Mouse (Mus musculus): Measurements from ENCODE around the gene Slu7. TPM values are rescaled to one million over a fixed set of nuclear protein-coding genes. Genes with fewer than 3 reads are reported as not detected.

Gene Slu7
- polyA plus RNA-seq, 1 experiment from 2014 or later: 59.2 TPM

- WGBS: 66% methylated on average over 5 of the region's 5 CpGs
- H3K36me3 ChIP-seq: no peaks in the 10 kb centered on the region
- DNase-seq (ENCODE audit: low spot score): no peak
- no peak overlapping the region for H3K27ac ChIP-seq (replicated peaks)
- H3K27me3 ChIP-seq (ENCODE audit: low read depth, poor library complexity, severe bottlenecking): no peaks in the 10 kb centered on the region
- H3K4me3 ChIP-seq: no peak overlapping the region
- H3K4me1 ChIP-seq: peaks cover 10% of the 10 kb centered on the region
- H3K9me3 ChIP-seq (replicated peaks): no peaks in the 10 kb centered on the region
Measured at GRCm38 (mm10) chr11:43480561-43480960, 47.0 kb downstream of the Slu7 start.

GRCm38 (mm10) chr11:43481672-43482522, 48.4 kb downstream of the Slu7 start:
- 72% methylated on average over 3 of the region's 3 CpGs for WGBS
- no peak for DNase-seq (ENCODE audit: low spot score)

GRCm38 (mm10) chr11:43483122-43483792, 49.7 kb downstream of the Slu7 start:
- Histone ChIP-seq H3K27ac (replicated peaks) (no peak overlapping the region), H3K36me3 (no peaks in the 10 kb centered on the region), H3K4me3 (no peak overlapping the region), H3K9me3 (replicated peaks) (no peaks in the 10 kb centered on the region), H3K27me3 (ENCODE audit: low read depth, poor library complexity, severe bottlenecking) (no peaks in the 10 kb centered on the region), H3K4me1 (peaks cover 10% of the 10 kb centered on the region)
- WGBS: 57% methylated on average over 6 of the region's 6 CpGs
- DNase-seq (ENCODE audit: low spot score): no peak

More at GRCm38 (mm10) chr11:43481672-43482522, 48.4 kb downstream of the Slu7 start:
- Histone ChIP-seq H3K4me1 (peaks cover 10% of the 10 kb centered on the region), H3K27me3 (ENCODE audit: low read depth, poor library complexity, severe bottlenecking) (no peaks in the 10 kb centered on the region), H3K9me3 (replicated peaks) (no peaks in the 10 kb centered on the region), H3K4me3 (no peak overlapping the region), H3K36me3 (no peaks in the 10 kb centered on the region), H3K27ac (replicated peaks) (no peak overlapping the region)

- WGBS: 83% methylated on average over 4 of the region's 4 CpGs
- H3K4me3 ChIP-seq: no peak overlapping the region
- no peak for DNase-seq (ENCODE audit: low spot score)
Measured at GRCm38 (mm10) chr11:43484057-43484456, 50.5 kb downstream of the Slu7 start.

GRCm38 (mm10) chr11:43484652-43485051, 51.1 kb downstream of the Slu7 start:
- Histone ChIP-seq H3K4me1 (peaks cover 10% of the 10 kb centered on the region), H3K27me3 (ENCODE audit: low read depth, poor library complexity, severe bottlenecking) (no peaks in the 10 kb centered on the region), H3K4me3 (no peak overlapping the region), H3K27ac (replicated peaks) (no peak overlapping the region), H3K9me3 (replicated peaks) (no peaks in the 10 kb centered on the region), H3K36me3 (no peaks in the 10 kb centered on the region)
- no peak for DNase-seq (ENCODE audit: low spot score)
- 47% methylated on average over 11 of the region's 11 CpGs for WGBS

More at GRCm38 (mm10) chr11:43484057-43484456, 50.5 kb downstream of the Slu7 start:
- H3K27ac ChIP-seq (replicated peaks): no peak overlapping the region
- H3K27me3 ChIP-seq (ENCODE audit: low read depth, poor library complexity, severe bottlenecking): no peaks in the 10 kb centered on the region
- peaks cover 10% of the 10 kb centered on the region for H3K4me1 ChIP-seq
- no peaks in the 10 kb centered on the region for H3K36me3 ChIP-seq
- H3K9me3 ChIP-seq (replicated peaks): no peaks in the 10 kb centered on the region

- H3K27ac ChIP-seq (replicated peaks): no peak overlapping the region
- H3K27me3 ChIP-seq (ENCODE audit: low read depth, poor library complexity, severe bottlenecking): no peaks in the 10 kb centered on the region
- H3K4me1 ChIP-seq: peaks cover 10% of the 10 kb centered on the region
- no peak overlapping the region for H3K4me3 ChIP-seq
- DNase-seq (ENCODE audit: low spot score): no peak
- no peaks in the 10 kb centered on the region for H3K36me3 ChIP-seq
- no peaks in the 10 kb centered on the region for H3K9me3 ChIP-seq (replicated peaks)
- WGBS: 91% methylated on average over 9 of the region's 9 CpGs
Measured at GRCm38 (mm10) chr11:43485855-43486254, 52.3 kb downstream of the Slu7 start.

GRCm38 (mm10) chr11:43492663-43493062, 59.1 kb downstream of the Slu7 start:
- Histone ChIP-seq H3K4me3 (no peak overlapping the region), H3K27ac (replicated peaks) (no peak overlapping the region), H3K36me3 (no peaks in the 10 kb centered on the region), H3K9me3 (replicated peaks) (no peaks in the 10 kb centered on the region), H3K27me3 (ENCODE audit: low read depth, poor library complexity, severe bottlenecking) (no peaks in the 10 kb centered on the region), H3K4me1 (peaks cover 15% of the 10 kb centered on the region)
- WGBS: 37% methylated on average over 7 of the region's 7 CpGs
- DNase-seq (ENCODE audit: low spot score): peak; percentile 74

- Histone ChIP-seq H3K4me1 (peaks cover 15% of the 10 kb centered on the region), H3K27ac (replicated peaks) (peak overlapping the region; percentile 81), H3K27me3 (ENCODE audit: low read depth, poor library complexity, severe bottlenecking) (no peaks in the 10 kb centered on the region), H3K36me3 (no peaks in the 10 kb centered on the region), H3K4me3 (no peak overlapping the region), H3K9me3 (replicated peaks) (peaks cover 4% of the 10 kb centered on the region; the same call in 1 of the 2 replicates)
- DNase-seq (ENCODE audit: low spot score): peak; percentile 84
- WGBS: 24% methylated on average over 6 of the region's 6 CpGs
Measured at GRCm38 (mm10) chr11:43493815-43494409, 60.4 kb downstream of the Slu7 start.

- H3K27ac ChIP-seq (replicated peaks): peak overlapping the region; percentile 81
- DNase-seq (ENCODE audit: low spot score): peak; percentile 47
- WGBS: 44% methylated on average over 8 of the region's 8 CpGs
Measured at GRCm38 (mm10) chr11:43495037-43495436, 61.5 kb downstream of the Slu7 start.

GRCm38 (mm10) chr11:43495532-43495931, 62.0 kb downstream of the Slu7 start:
- Histone ChIP-seq H3K4me1 (peaks cover 15% of the 10 kb centered on the region), H3K27me3 (ENCODE audit: low read depth, poor library complexity, severe bottlenecking) (no peaks in the 10 kb centered on the region), H3K36me3 (no peaks in the 10 kb centered on the region), H3K9me3 (replicated peaks) (peaks cover 4% of the 10 kb centered on the region; the same call in 1 of the 2 replicates), H3K4me3 (no peak overlapping the region), H3K27ac (replicated peaks) (0 out of 2 replicates have a peak overlapping the region, but pooled peaks have one; percentile 81)
- 73% methylated on average over 3 of the region's 3 CpGs for WGBS
- no peak for DNase-seq (ENCODE audit: low spot score)

More at GRCm38 (mm10) chr11:43495037-43495436, 61.5 kb downstream of the Slu7 start:
- H3K36me3 ChIP-seq: no peaks in the 10 kb centered on the region
- peaks cover 4% of the 10 kb centered on the region; the same call in 1 of the 2 replicates for H3K9me3 ChIP-seq (replicated peaks)
- H3K4me1 ChIP-seq: peaks cover 15% of the 10 kb centered on the region
- H3K27me3 ChIP-seq (ENCODE audit: low read depth, poor library complexity, severe bottlenecking): no peaks in the 10 kb centered on the region
- no peak overlapping the region for H3K4me3 ChIP-seq

Data from midbrain, embryonic 10.5 days (tissue).